Mouse (Mus musculus) T-cell, adult 2 months (primary cell): ENCODE data around the gene Kbtbd12.
A peak's percentile ranks its signal among the peaks of the same experiment; 100 is the strongest.

Experiments used
- DNase-seq: peaks from one replicate; pipeline ENCODE4 v3.0.0; 2022; ENCODE audit warnings: low spot score

Gene Kbtbd12

DNA sequence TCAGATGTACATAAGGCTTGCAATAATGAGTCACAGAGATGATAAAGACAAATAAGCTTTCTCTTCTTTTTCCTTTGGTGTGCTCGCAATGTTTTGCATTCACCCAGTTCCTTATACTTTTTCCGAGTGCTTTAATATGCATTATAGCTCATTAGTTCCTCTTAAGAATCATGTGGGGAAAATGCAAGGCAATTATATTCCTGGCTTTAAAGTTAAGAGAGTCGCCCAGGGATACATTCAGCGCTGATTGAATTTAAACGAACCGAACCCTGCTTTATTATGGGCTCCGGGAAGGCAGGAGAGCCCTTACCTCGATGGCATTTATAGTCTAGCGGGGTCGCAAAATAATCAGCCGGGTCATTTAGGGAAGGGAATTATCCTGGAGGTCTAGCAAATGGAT, 10.8 kb downstream of the Kbtbd12 start:
- no peak for DNase-seq

DNA sequence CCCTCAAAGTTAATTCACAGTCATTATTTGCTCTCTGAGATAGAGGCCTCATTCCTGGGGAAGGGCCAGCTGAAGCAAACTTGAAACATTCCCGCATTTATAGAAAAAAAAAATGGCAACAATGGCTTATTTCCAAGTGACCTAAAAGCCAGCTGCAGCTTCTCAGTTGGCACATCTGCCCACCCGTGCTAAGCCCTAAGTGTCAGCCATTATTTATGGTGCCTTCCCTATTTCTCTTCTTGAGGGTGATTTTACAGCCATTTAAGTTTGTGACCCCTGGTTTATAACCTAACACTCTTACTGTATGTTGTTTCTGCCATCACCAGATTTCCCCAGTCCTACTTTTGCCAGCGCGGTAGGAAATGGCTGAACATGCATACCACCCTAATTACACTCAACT, 11.3 kb downstream of the Kbtbd12 start:
- DNase-seq = no peak

DNA sequence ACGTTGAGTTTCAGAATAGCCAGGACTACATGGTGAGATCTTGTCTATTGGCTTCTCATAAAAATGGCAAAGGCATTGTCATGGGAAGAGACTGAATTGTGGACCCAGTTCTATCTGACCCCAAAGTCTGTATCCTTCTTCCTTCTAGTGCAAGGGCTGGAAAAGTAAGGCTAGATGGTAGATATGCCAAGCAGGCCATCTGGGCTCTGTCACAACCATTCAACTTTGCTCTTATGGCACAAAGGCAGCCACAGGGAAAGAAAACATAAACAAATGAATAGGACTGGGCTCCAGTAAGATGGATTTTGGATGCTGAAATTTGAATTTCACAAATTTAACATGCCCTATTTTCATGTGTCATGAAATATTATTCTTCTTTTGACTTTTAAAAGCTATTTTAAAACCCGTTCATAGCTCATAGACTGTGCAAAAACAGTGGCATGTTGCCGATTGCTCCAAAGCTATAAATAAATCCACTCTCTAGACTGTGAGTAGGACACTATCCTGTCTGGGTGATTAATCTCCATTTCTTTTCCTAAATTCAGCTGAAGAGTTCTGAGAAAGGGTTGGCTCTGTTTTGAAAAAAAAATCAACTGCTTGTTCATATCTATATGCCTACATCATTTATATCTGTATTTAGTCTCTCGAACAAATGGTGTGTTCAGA, 15.8 kb downstream of the Kbtbd12 start:
- no peak for DNase-seq

DNA sequence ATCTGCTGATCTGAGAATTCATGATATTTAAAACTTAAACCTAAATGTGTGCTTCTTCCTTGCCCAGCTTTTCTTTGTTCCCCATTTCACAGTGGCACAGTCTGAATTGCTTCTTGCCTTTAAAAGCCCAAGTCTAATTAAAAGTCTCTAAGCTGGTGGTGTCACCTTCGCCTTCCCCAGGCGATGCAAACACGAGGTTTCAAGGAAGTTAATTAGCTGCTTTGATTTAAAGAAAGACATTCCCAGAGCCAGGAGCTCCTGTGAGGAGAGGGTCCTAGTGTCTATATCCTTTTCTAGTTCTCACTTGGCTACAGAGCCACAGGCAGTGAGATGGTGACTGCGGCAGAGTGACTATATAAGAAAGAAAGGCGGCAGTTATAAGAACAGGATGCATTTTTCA, 18.2 kb downstream of the Kbtbd12 start:
- no peak for DNase-seq

DNA sequence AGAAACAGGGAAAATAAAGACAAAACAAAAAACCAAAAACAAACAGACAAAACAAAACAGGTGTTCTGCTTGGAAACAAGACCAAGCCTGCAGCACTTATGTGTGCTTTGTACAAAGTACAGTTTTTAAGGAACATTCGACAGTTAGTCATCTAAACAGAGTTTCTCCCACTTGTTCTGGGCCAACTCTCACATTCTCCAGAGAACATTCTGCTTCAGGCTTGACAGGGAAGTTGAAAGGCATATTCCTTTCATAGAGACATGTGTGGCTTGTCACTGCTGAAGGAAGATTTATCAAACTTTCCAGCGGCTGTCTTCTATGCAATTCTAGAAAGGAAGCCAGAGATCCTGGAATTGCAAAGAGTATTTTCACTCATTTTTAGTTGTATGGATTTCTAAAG, 22.4 kb downstream of the Kbtbd12 start:
- DNase-seq = no peak

DNA sequence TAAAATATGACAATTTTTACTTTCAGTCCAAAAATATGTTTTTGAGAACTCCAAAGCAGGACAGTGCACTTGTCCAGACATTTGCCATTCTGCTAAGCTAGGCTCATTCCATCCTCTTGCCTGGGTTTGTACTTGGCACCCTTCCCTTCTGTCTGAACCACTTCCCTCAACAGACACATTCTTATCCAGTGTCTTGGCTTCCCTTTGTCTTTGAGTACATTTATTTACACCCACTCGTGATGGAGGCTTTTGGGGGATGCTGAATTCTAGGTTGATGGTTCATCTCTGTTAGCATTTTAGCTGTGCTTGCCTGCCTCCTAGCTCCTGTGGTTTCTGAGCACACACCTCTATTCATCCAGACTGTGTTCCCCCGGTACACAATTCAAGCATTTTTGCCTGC, 31.3 kb downstream of the Kbtbd12 start:
- DNase-seq = no peak

DNA sequence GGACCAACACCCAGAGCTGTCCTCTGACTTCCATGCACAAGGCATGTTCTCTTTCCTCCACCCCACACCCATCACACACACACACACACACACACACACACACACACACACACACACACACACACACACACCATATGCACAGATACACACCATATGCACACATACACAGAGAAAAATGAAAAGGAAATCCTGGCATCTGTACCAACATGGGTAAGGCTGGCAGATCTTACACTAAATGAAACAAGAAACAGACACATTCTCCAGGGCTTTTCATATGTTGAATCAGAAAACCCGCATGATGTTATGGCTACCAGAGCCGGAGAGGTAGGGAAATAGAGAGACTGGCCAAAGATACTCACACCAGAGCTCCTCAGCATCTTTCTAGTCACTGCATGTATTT, 32.0 kb downstream of the Kbtbd12 start:
- DNase-seq = no peak

DNA sequence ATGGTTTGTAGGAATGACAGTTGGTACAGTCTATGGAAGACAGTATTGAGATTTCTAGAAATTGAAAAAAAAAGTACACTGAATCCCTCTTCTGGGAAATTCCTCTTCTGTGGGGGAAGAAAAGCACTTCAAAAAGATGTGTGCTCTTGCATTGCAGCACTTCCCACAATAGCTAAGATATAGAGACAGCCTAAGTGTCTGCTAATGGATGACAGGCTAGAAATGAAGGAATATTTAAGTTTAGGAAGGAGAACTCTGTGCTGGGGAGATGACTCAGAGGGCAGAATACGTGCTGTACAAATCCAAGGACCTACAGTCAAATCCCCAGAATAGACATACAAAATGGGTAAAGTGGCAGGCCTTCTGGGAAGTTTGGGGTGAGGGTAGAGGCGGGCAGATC, 32.5 kb downstream of the Kbtbd12 start:
- no peak for DNase-seq

DNA sequence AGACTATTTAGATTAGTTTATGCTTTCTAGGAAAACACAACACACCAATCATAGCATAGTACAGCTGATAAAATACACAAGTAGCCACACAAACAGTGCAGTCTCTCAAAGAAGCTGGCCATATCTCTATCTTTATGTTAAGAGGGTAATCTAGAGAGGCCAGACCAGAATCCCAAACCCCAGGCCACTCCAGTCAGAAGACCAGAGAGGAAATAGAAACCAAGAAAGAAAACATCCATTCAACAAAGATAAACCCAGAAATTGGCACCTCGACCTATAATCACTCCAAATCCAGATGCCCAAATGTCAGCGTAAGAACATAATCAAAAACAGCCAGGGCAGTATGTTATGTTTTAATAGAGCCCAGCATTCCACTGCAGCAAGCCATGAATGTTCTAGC, 41.6 kb downstream of the Kbtbd12 start:
- DNase-seq = no peak

DNA sequence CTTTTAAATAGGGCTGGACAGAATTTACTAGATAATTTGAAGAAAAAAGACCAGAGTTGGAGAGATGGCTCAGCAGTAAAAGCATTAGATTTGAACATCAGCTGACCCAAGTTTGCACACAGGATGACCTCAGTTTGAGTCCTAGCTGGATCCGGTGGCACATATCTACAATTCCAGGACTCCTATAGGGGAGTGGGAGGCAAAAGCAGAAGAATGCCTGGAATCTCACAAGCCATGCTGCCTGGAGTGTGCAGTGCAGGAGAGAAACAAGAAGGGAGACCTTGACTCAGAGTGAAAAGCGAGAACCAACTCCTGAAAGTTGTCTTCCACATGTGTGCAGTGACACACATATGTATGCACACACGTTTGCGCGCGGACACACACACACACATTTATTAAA, 45.4 kb downstream of the Kbtbd12 start:
- DNase-seq = no peak

DNA sequence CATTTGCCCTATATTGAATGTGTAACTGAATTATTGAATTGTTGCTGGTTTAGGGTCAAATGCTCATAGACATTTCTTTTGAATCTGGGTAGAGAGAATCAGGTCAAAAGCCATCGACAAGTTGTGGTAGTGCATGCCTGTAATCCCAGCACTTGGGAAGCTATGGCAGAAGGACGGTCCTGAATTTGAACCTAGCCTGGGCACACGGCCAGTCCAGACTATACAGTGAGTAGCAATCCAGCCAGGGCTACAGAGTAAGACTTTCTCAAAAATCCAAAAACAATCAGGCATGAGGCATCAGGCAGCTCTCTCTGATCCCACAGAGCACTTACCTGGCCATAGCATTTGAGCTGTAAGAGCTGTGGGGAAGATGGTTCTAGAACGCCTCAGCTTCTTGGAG, 47.5 kb downstream of the Kbtbd12 start:
- no peak for DNase-seq

DNA sequence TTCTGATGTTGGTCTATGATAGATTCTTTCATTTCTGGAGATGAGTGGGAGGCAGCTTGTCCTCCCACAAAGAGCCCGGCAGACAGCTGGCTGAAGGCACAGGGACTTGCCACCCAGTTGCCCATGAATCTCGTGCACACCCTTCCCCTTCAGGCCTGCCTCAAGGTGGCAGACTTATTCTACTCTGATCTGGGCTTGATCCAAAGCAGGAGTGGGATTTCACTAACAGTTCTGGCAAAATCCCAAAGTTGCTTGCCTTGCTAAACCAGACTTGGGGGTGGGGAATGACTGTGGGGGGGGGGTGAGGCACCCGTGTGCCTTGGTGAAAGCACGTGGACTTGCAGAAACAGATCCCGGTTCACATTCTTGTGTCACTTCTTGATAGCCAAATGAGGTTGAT, 48.2 kb downstream of the Kbtbd12 start:
- DNase-seq = no peak

DNA sequence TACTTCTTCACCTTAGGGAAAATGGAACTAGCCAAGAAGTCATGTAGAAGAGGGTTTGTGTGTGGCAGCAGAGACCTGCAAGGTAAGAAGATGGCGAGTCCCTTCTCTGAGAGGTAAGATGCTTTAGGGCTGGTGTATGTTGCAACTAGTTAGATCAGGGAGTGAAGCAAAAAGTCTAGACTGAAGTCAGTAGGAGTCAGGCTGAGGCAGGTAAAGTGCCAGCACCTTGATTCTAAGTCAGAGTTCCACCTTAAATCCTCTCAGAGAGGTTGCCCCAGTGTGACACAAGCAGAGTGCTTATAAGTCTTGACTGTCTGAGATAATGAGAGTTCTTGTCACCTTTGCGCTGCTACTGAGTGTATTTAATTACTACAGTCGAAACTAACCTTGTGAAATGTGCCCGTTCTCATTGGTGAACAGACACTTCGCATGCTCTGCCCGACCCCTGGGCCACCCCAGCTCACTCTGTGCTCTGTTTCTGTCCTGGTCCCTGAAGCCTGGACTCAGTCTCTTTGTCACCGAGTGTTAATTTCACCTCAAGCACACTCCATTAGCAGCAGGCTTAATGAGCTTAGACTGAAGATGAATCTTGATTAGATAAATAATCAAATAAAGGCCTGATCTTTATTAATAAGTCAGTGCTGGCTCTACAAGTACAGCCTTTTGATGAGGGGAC, 49.0 kb downstream of the Kbtbd12 start:
- DNase-seq = no peak

DNA sequence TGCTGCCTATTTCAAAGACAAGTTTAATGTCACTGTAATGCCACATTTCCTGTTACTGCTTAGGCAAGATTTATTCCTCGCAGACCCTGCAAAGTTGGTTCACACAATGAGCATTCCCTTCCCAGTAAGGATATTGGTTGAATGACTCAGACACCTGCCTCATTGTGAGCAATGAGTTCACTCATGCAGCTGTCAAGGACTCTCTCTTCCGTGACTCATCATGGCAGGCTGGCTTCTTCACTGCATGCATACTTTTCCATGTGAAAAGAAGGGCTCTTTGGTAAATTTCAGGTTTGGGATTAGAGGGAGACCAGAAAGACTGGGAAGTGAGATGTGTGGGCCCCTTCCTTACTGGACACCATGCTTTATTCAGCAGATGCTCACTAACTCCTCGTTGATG, 50.7 kb downstream of the Kbtbd12 start:
- DNase-seq = no peak

DNA sequence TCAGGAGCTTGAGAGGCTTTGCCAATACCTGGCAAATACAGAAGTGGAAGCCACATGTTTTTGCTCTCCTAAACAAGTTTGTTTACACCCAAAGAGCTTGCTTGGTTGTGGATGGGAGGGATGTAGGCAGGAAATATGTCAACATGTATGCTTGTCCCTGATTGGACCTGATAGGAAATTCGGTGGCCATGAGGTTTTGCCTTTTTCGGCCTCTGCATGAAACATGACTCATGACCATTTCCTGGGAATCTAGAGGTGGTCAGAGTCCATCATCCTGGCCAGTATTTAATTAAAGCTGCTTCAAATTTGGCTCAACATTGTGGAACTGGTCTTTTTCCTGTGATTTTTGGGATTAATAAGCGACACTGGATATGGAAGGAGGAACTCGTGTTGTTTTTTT, 53.8 kb downstream of the Kbtbd12 start:
- no peak for DNase-seq

DNA sequence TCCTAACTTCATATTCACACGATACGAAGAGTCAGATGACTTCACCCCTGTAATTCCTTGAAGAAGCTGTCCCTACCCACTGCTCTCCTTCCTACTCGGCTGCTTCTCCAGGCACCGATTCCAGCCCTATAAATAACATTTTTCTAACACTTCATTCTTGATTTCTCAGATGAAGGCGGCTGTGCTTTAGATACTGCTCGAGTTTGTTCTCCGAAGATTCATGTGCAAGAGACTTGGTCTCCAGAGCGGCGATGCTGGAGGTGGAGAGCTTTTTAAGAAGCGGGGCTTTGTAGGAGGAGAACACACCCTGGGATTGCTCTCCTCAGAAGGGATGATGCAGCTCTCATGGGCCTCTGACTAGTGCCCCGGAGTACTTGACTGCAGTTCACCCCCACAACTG, 61.3 kb downstream of the Kbtbd12 start:
- no peak for DNase-seq

DNA sequence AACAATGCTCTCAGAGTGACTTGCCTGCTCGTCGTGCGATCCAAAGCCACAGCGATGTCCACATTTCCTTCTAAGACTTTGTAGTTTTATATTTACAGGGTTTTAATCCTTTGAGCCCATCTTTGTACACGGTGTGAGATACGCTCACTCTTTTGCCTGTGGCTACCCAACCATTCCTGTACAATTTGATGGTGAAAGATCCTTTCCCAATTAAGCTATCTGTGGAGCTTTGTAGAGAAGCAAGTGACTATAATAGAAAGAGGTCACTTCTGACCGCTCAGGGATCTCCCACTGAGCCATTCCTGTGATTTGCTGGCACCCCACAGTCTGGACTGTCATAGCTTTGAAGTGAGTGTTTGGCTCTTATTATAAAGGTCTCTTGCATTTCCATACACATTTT, 71.1 kb downstream of the Kbtbd12 start:
- DNase-seq = no peak

DNA sequence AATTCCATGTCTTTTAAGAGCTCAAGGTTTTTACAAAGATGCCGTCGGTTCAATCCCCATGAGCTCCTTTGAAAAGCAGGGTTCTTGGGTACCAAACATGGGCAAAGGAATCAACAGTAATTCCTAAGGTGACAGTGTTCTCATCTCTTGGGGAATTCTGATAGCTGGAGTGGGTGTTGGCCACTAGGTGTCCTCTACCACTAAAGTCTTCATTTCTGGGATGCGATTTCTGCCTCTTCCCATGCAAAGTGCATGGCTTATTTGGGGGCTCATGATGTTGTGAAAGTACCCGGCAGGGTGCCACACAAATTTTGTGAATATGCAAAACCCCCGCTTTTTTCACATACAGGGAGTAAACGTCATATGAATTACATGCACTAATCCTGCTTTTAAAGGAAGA, 72.7 kb downstream of the Kbtbd12 start:
- DNase-seq = no peak

DNA sequence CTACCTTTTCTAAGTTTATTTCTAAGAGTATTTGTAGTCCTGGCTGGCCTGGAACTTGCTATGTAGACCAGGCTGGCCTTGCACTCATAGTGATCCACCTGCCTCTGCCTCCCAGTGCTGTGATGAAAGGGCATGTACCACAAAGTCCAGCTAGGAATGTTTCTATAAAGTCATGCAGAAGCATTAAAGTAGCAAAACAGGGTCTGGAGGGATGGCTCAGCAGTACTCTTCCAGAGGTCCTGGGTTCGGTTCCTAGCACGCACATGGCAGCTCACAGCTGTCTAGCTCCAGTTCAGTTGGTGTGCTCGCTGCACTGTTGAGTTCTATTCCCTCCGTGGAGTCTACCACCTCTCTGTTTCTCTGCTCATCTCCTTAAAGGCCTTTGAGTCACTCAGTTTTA, 77.6 kb downstream of the Kbtbd12 start:
- DNase-seq = no peak

DNA sequence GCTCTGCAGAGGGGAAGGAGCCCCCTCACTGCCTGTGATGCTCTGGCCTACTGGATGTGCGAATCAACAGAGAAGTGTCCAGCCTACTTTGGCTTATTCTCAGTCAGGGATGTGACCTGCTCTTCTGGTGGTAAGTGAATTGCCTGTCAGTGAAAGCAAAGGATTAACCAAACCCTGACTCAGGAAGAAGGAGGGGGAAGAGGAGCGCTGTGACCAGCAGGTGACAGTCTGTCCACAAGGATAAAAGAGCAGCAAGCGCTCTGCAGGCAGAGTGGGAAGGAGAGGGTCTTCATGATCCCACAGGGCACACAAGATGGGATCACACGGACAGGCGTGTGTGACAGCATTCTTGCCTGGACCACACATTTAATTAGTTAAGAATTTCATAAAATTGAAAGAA, 78.1 kb downstream of the Kbtbd12 start:
- no peak for DNase-seq

DNA sequence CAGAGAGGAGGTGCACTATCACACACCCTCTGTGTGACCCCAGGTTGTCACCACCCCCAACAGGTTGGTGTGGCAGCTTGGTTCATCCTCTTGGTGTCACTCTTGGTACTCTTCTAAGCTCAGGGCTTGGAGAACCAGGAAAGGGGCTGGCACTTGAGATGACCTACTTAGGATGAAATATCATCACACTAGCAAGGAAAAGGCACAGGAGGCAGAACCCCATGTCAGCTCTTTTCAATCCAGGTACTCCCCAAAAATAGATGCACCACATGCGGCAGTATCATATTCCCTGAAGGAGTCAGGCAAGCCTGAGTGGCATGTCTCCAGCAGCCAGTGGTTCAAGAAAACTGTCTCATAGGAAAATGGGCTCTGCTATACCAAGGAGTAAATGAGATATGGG, 79.7 kb downstream of the Kbtbd12 start:
- no peak for DNase-seq

DNA sequence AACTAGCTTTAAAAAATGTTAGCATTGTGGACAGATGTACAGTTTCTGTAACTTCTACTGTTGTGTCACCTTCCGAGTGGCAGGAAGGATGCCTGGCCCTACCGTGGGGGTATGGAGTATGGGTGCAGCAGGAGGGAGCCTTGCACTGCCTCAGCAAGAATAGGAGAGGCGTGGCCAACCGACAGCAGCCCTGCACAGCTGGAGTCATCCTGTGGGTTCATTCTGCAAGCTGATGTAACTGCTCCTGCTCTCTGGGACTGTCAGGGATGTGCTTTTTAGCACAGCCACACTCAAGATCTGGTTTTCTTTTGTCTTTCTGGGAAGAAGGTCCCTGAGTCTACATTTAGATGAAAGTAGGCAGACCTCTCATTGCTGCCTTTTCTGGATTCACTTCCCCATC, 80.2 kb downstream of the Kbtbd12 start:
- no peak for DNase-seq

DNA sequence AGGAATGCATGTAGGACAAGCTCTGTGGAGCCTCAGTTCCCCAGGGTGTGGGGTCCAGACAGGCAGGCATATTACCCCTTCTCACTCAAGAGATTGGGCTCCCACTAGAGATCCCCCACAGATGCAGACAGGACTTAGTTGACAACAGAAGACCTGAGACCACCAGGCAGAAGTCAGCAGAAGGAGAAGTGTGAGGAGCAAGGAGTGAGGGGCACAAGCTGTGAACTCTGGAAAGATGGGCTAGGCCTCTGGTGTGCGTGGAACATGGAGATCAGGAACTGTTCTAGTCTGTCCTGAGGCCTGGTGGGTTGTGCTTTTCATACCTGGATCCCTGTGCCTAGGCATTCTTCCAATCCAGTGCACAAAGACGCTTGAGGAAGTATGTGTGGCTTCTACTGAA, 87.8 kb downstream of the Kbtbd12 start:
- no peak for DNase-seq

DNA sequence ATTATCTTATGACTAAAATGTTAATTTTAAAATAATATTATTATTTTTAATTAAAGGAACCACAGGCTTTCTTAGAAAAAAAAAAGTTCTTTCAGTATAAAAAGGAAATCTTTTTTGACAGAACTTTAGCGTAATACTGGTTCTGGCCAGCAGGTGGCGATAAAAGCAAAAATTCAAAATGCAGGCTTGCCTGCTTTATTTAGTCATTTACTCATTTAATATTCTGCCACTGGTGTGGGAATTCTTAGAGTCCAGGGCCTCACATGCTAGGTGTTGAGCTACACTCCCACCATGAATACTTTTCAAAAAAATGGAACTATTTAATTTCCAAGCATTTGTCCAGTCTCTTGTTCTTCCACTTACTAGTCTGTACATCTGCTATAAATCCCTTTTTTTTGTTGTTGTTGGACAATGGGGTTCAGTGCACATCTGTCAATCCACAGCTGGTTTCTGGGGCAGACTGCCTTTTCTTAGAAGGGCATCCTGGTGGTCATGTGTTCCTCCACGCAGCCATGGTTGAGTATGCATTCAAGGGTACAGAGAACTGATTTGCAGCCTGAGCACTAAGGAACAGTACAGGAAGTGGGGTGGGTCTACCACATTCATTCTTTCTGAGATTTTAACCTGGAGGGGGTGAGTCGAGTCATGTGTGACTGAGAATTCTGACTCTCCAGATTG, 88.5 kb downstream of the Kbtbd12 start:
- peak; percentile 30 for DNase-seq
